Mouse (Mus musculus): ENCODE measurements around the gene Nrp2. TPM values are rescaled to one million over a fixed set of nuclear protein-coding genes. Genes with fewer than 3 reads are reported as not detected.
A peak's percentile ranks its signal among the peaks of the same experiment; 100 is the strongest.

The Nrp2 gene
- total RNA-seq, 1 experiment: 14.4 TPM

GRCm38 (mm10) chr1:62773105-62773920 is 70.2 kb downstream of the Nrp2 start:
- DNase-seq (ENCODE audit: low read depth, low spot score): no peak
- no peak for TF ChIP-seq ZC3H11A (IDR thresholded peaks at IDR 0.05; ENCODE audit: borderline replicate concordance, low read depth, low read length)
- TF ChIP-seq CHD2 (IDR thresholded peaks at IDR 0.05; ENCODE audit: low read depth, low read length): no peak
- TF ChIP-seq ZNF384 (IDR thresholded peaks at IDR 0.05; ENCODE audit: low read depth, low read length): no peak
- TF ChIP-seq MAFK (IDR thresholded peaks at IDR 0.05; ENCODE audit: insufficient read depth, low read depth, low read length): no peak
- no peak for TF ChIP-seq HCFC1 (IDR thresholded peaks at IDR 0.05; ENCODE audit: borderline replicate concordance, insufficient read depth, low read length)
- in situ Hi-C loops (cut with MboI; ENCODE audit: low sequenced_read_pairs in 2 of 2, unreplicated experiment in 2 of 2): no loop called here
- Histone ChIP-seq H3K9me3 (ENCODE audit: control insufficient read depth, insufficient read depth, low read depth, low read length) (no peaks in the 10 kb centered on the region), H3K9ac (ENCODE audit: insufficient read depth, low read depth, low read length, poor library complexity, severe bottlenecking) (0 out of 2 replicates have a peak overlapping the region, but pooled peaks have one; percentile 10), H3K27ac (ENCODE audit: insufficient read depth, low read depth, low read length, poor library complexity, severe bottlenecking) (no peak overlapping the region), H3K4me1 (ENCODE audit: control insufficient read depth in 2 of 2, insufficient read depth in 2 of 2, low read length in 2 of 2, poor library complexity in 1 of 2) (peaks cover 8 to 45% of the 10 kb centered on the region in 2 experiments), H3K4me3 (ENCODE audit: insufficient read depth in 1 of 2, low read depth in 1 of 2, low read length in 2 of 2, poor library complexity in 1 of 2, severe bottlenecking in 1 of 2) (peak overlapping the region in 1 of 2 experiments; percentile 3; a peak in 1 of 4 replicates), H3K36me3 (ENCODE audit: control insufficient read depth, insufficient read depth, low read length, poor library complexity, severe bottlenecking) (no peaks in the 10 kb centered on the region)

- TF ChIP-seq HCFC1 (IDR thresholded peaks at IDR 0.05; ENCODE audit: borderline replicate concordance, insufficient read depth, low read length) (no peak), ZC3H11A (IDR thresholded peaks at IDR 0.05; ENCODE audit: borderline replicate concordance, low read depth, low read length) (peak; percentile 15), MAFK (IDR thresholded peaks at IDR 0.05; ENCODE audit: insufficient read depth, low read depth, low read length) (0 out of 2 replicates have a peak, but pooled peaks have one; percentile 31)
- no peaks in the 10 kb centered on the region for H3K9me3 ChIP-seq (ENCODE audit: control insufficient read depth, insufficient read depth, low read depth, low read length)
- H3K9ac ChIP-seq (ENCODE audit: insufficient read depth, low read depth, low read length, poor library complexity, severe bottlenecking): no peak overlapping the region
- H3K4me1 ChIP-seq (ENCODE audit: control insufficient read depth in 2 of 2, insufficient read depth in 2 of 2, low read length in 2 of 2, poor library complexity in 1 of 2): peaks cover 8 to 39% of the 10 kb centered on the region in 2 experiments
- H3K36me3 ChIP-seq (ENCODE audit: control insufficient read depth, insufficient read depth, low read length, poor library complexity, severe bottlenecking): no peaks in the 10 kb centered on the region
- DNase-seq (ENCODE audit: low read depth, low spot score): no peak
- H3K27ac ChIP-seq (ENCODE audit: insufficient read depth, low read depth, low read length, poor library complexity, severe bottlenecking): no peak overlapping the region
- H3K4me3 ChIP-seq (ENCODE audit: insufficient read depth in 1 of 2, low read depth in 1 of 2, low read length in 2 of 2, poor library complexity in 1 of 2, severe bottlenecking in 1 of 2): no peak overlapping the region
- in situ Hi-C loops (cut with MboI; ENCODE audit: low sequenced_read_pairs in 2 of 2, unreplicated experiment in 2 of 2): no loop called here
Observed at GRCm38 (mm10) chr1:62773921-62774191, 70.8 kb downstream of the Nrp2 start.

- in situ Hi-C loops (cut with MboI; ENCODE audit: low sequenced_read_pairs in 2 of 2, unreplicated experiment in 2 of 2): no loop called here
- Histone ChIP-seq H3K9me3 (ENCODE audit: control insufficient read depth, insufficient read depth, low read depth, low read length) (no peaks in the 10 kb centered on the region), H3K4me3 (ENCODE audit: insufficient read depth in 1 of 2, low read depth in 1 of 2, low read length in 2 of 2, poor library complexity in 1 of 2, severe bottlenecking in 1 of 2) (no peak overlapping the region), H3K4me1 (ENCODE audit: control insufficient read depth in 2 of 2, insufficient read depth in 2 of 2, low read length in 2 of 2, poor library complexity in 1 of 2) (peaks cover 5 to 37% of the 10 kb centered on the region in 2 experiments; a peak in 3 of 4 replicates), H3K9ac (ENCODE audit: insufficient read depth, low read depth, low read length, poor library complexity, severe bottlenecking) (no peak overlapping the region), H3K27ac (ENCODE audit: insufficient read depth, low read depth, low read length, poor library complexity, severe bottlenecking) (no peak overlapping the region), H3K36me3 (ENCODE audit: control insufficient read depth, insufficient read depth, low read length, poor library complexity, severe bottlenecking) (no peaks in the 10 kb centered on the region)
- TF ChIP-seq ZNF384 (IDR thresholded peaks at IDR 0.05; ENCODE audit: low read depth, low read length): no peak
- TF ChIP-seq ZC3H11A (IDR thresholded peaks at IDR 0.05; ENCODE audit: borderline replicate concordance, low read depth, low read length): no peak
- no peak for TF ChIP-seq HCFC1 (IDR thresholded peaks at IDR 0.05; ENCODE audit: borderline replicate concordance, insufficient read depth, low read length)
- TF ChIP-seq CHD2 (IDR thresholded peaks at IDR 0.05; ENCODE audit: low read depth, low read length): no peak
- TF ChIP-seq MAFK (IDR thresholded peaks at IDR 0.05; ENCODE audit: insufficient read depth, low read depth, low read length): no peak
- DNase-seq (ENCODE audit: low read depth, low spot score): no peak
Observed at GRCm38 (mm10) chr1:62774288-62775218, 71.5 kb downstream of the Nrp2 start.

DNA sequence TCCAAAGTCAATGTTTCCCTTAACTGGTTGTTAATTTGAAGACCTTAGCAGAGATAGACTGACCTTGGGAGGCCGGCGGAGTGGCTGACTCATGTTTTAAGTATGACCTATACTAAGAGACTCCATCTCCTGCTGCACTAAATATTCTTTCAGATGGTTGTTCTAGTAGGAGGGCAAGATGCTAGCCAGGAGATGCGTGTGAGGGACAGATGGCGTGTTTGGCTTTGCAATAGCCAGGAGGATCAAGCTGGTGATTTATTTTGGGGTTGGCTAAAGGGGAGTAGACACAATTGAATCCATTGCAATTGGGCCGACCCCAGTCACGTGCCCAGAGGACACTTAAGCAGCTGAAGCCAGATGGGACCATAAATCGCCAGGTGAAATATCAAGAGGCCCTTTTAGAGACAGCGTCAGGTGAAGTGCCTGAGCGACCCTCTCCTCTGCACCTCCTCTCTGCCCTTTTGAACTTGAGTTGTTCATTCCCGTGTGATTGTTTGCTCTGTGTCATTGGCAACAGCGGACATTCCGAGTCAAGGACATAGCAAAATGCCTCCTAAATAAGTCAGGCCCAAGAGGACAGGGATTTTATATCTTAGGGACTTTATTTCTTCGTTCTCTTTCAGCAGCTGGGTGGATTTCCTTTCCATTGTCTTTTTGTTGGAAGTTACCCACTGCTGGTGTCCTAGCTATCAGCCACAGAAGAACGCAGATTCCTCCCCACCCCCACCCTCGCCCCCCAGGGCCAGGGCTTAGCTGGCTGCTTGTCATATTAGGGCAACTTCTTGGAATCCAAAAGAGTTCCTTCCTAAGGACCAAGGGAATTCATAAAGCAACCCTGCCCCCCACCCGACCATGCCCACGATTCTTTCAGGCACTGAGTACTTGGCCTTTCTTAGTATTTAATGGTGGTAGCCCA is 74.5 kb downstream of the Nrp2 start:
- Histone ChIP-seq H3K27ac (ENCODE audit: insufficient read depth, low read depth, low read length, poor library complexity, severe bottlenecking) (no peak overlapping the region), H3K4me3 (ENCODE audit: insufficient read depth in 1 of 2, low read depth in 1 of 2, low read length in 2 of 2, poor library complexity in 1 of 2, severe bottlenecking in 1 of 2) (peak overlapping the region in 1 of 2 experiments; percentile 26; a peak in 1 of 4 replicates), H3K9me3 (ENCODE audit: control insufficient read depth, insufficient read depth, low read depth, low read length) (no peaks in the 10 kb centered on the region), H3K4me1 (ENCODE audit: control insufficient read depth in 2 of 2, insufficient read depth in 2 of 2, low read length in 2 of 2, poor library complexity in 1 of 2) (peaks cover 5 to 32% of the 10 kb centered on the region in 2 experiments; a peak in 3 of 4 replicates), H3K36me3 (ENCODE audit: control insufficient read depth, insufficient read depth, low read length, poor library complexity, severe bottlenecking) (no peaks in the 10 kb centered on the region), H3K9ac (ENCODE audit: insufficient read depth, low read depth, low read length, poor library complexity, severe bottlenecking) (no peak overlapping the region)
- TF ChIP-seq ZNF384 (IDR thresholded peaks at IDR 0.05; ENCODE audit: low read depth, low read length): no peak
- in situ Hi-C loops (cut with MboI; ENCODE audit: low sequenced_read_pairs in 2 of 2, unreplicated experiment in 2 of 2): no loop called here
- DNase-seq (ENCODE audit: low read depth, low spot score): no peak
